Mouse (Mus musculus) megakaryocyte, embryonic 14.5 days (primary cell): ENCODE data around the gene Gcnt2. TPM values are rescaled to one million over a fixed set of nuclear protein-coding genes. Genes with fewer than 3 reads are reported as not detected.
"Not testable (repeated sequence)": the region's sequence is repeated elsewhere in the genome, so short reads cannot be mapped to it uniquely, and the experiment has no call there.

Source experiments
- H3K27me3 ChIP-seq: replicated peaks from 2 replicates; pipeline ENCODE3; 2012; ENCODE audit warnings: inconsistent platforms
- H3K36me3 ChIP-seq: replicated peaks from 2 replicates; pipeline ENCODE3; 2012; ENCODE audit warnings: low read length, inconsistent platforms, mixed read lengths
- H3K4me1 ChIP-seq: 2 replicates; pipeline ENCODE4 v1.6.1; 2012; ENCODE audit warnings: inconsistent platforms
- H3K4me3 ChIP-seq: replicated peaks from 2 replicates; pipeline ENCODE3; 2012; ENCODE audit warnings: moderate library complexity, mild to moderate bottlenecking, inconsistent platforms
- H3K9me3 ChIP-seq: 2 replicates; pipeline ENCODE4 v1.6.1; 2012; ENCODE audit warnings: inconsistent platforms
- FLI1 ChIP-seq: IDR thresholded peaks from 2 replicates; pipeline ENCODE4 v1.6.1; 2012; ENCODE audit warnings: low read length, inconsistent platforms, mixed read lengths
- GATA1 ChIP-seq: IDR thresholded peaks from 3 replicates; pipeline ENCODE4 v1.6.1; 2012; ENCODE audit warnings: mixed read lengths, low read length, inconsistent platforms, borderline replicate concordance
- polyA plus RNA-seq: library from polyadenylated mRNA; stranded (reverse); fragments of >175 nt; gene quantifications from 2 replicates; pipeline ENCODE4 v1.2.3, GENCODE M21; 2012; ENCODE audit warnings: low replicate concordance; ENCODE audit not compliant: insufficient read depth

The Gcnt2 gene
- polyA plus RNA-seq, 1 experiment, result 0.82 TPM

GRCm38 (mm10) chr13:40886643-40887381, 27.3 kb downstream of the Gcnt2 start:
- H3K4me1 ChIP-seq, result peaks cover 70% of the 10 kb centered on the region
- TF ChIP-seq FLI1, result no peak
- no peak for TF ChIP-seq GATA1
- peaks cover 11% of the 10 kb centered on the region for H3K27me3 ChIP-seq
- H3K9me3 ChIP-seq, result no peaks in the 10 kb centered on the region
- H3K4me3 ChIP-seq, result peak overlapping the region; percentile 91
- H3K36me3 ChIP-seq, result peaks cover 4% of the 10 kb centered on the region

GRCm38 (mm10) chr13:40890595-40890994, 31.0 kb downstream of the Gcnt2 start:
- peaks cover 11% of the 10 kb centered on the region for H3K27me3 ChIP-seq
- peaks cover 9% of the 10 kb centered on the region for H3K36me3 ChIP-seq
- H3K4me3 ChIP-seq, result peak overlapping the region; percentile 14
- peaks cover 83% of the 10 kb centered on the region for H3K4me1 ChIP-seq
- H3K9me3 ChIP-seq, result no peaks in the 10 kb centered on the region
- TF ChIP-seq FLI1 (no peak), GATA1 (no peak)

GRCm38 (mm10) chr13:40891369-40891768, 31.8 kb downstream of the Gcnt2 start:
- H3K36me3 ChIP-seq, H3K4me3 ChIP-seq, H3K9me3 ChIP-seq: not testable (repeated sequence)
- Histone ChIP-seq H3K27me3 (peaks cover 11% of the 10 kb centered on the region), H3K4me1 (peaks cover 82% of the 10 kb centered on the region)

GRCm38 (mm10) chr13:40892043-40892442, 32.5 kb downstream of the Gcnt2 start:
- no peaks in the 10 kb centered on the region for H3K9me3 ChIP-seq
- peaks cover 11% of the 10 kb centered on the region for H3K27me3 ChIP-seq
- TF ChIP-seq GATA1 (no peak), FLI1 (no peak)
- peaks cover 9% of the 10 kb centered on the region for H3K36me3 ChIP-seq
- no peak overlapping the region for H3K4me3 ChIP-seq
- H3K4me1 ChIP-seq, result peaks cover 79% of the 10 kb centered on the region

- TF ChIP-seq GATA1, result no peak
- TF ChIP-seq FLI1, result no peak
Measured at GRCm38 (mm10) chr13:40892547-40892946, 33.0 kb downstream of the Gcnt2 start.

GRCm38 (mm10) chr13:40893573-40893972, 34.0 kb downstream of the Gcnt2 start:
- Histone ChIP-seq H3K9me3 (no peaks in the 10 kb centered on the region), H3K4me3 (no peak overlapping the region), H3K36me3 (peaks cover 9% of the 10 kb centered on the region), H3K27me3 (peaks cover 1% of the 10 kb centered on the region), H3K4me1 (peaks cover 72% of the 10 kb centered on the region)
- TF ChIP-seq GATA1 (no peak), FLI1 (no peak)

More at GRCm38 (mm10) chr13:40892547-40892946, 33.0 kb downstream of the Gcnt2 start:
- no peak overlapping the region for H3K4me3 ChIP-seq
- H3K9me3 ChIP-seq, result no peaks in the 10 kb centered on the region
- peaks cover 8% of the 10 kb centered on the region for H3K27me3 ChIP-seq
- peaks cover 9% of the 10 kb centered on the region for H3K36me3 ChIP-seq
- peaks cover 74% of the 10 kb centered on the region for H3K4me1 ChIP-seq

GRCm38 (mm10) chr13:40898049-40898690, 38.6 kb downstream of the Gcnt2 start:
- H3K4me1 ChIP-seq, result peaks cover 81% of the 10 kb centered on the region
- not testable (repeated sequence) for H3K27me3 ChIP-seq, H3K9me3 ChIP-seq, H3K4me3 ChIP-seq
- H3K36me3 ChIP-seq, result peaks cover 16% of the 10 kb centered on the region

GRCm38 (mm10) chr13:40898698-40899097, 39.1 kb downstream of the Gcnt2 start:
- H3K4me3 ChIP-seq, result no peak overlapping the region
- no peak for TF ChIP-seq FLI1
- TF ChIP-seq GATA1, result no peak
- no peaks in the 10 kb centered on the region for H3K9me3 ChIP-seq

GRCm38 (mm10) chr13:40899349-40899993, 39.9 kb downstream of the Gcnt2 start:
- H3K27me3 ChIP-seq, result no peaks in the 10 kb centered on the region
- peaks cover 24% of the 10 kb centered on the region for H3K36me3 ChIP-seq
- TF ChIP-seq GATA1, result no peak
- no peak for TF ChIP-seq FLI1
- peaks cover 76% of the 10 kb centered on the region for H3K4me1 ChIP-seq
- H3K9me3 ChIP-seq, result peaks cover 2% of the 10 kb centered on the region
- H3K4me3 ChIP-seq, result peak overlapping the region; percentile 81

More at GRCm38 (mm10) chr13:40898698-40899097, 39.1 kb downstream of the Gcnt2 start:
- Histone ChIP-seq H3K27me3 (no peaks in the 10 kb centered on the region), H3K4me1 (peaks cover 77% of the 10 kb centered on the region), H3K36me3 (peaks cover 17% of the 10 kb centered on the region)

- Histone ChIP-seq H3K4me3 (peak overlapping the region; percentile 81), H3K9me3 (peaks cover 10% of the 10 kb centered on the region)
- TF ChIP-seq FLI1 (no peak), GATA1 (no peak)
Measured at GRCm38 (mm10) chr13:40899994-40900970, 40.7 kb downstream of the Gcnt2 start.

More at GRCm38 (mm10) chr13:40899994-40900970, 40.7 kb downstream of the Gcnt2 start:
- H3K27me3 ChIP-seq, result no peaks in the 10 kb centered on the region
- H3K36me3 ChIP-seq, result peaks cover 30% of the 10 kb centered on the region
- H3K4me1 ChIP-seq, result peaks cover 78% of the 10 kb centered on the region
